Mouse (Mus musculus): ENCODE data around the gene Ctrl.

Gene Ctrl

DNA sequence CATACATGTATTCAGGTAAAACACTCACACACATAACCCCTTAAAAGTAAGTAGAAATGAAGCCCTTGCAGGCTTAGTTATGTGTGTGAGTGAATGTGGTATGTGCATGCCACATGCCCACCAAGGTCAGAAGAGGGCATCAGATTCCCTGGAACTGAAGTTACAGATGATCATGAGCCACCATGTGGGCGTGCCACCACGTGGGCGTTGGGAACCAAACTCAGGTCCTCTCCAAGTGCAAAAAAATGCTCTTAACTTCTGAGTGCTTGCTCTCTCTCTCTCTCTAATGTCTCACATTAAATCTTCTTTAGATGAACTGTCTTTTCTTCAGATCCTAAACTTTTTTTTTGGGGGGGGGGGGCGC lies 4.6 kb upstream of the Ctrl start, which contains the start of gene Psmb10:
Psmb10 (minus strand) TSS at position 139 of the 364 bp plus-strand sequence.
- DNase-seq (ENCODE audit: extremely low spot score, low read depth, low spot score), result no peak

DNA sequence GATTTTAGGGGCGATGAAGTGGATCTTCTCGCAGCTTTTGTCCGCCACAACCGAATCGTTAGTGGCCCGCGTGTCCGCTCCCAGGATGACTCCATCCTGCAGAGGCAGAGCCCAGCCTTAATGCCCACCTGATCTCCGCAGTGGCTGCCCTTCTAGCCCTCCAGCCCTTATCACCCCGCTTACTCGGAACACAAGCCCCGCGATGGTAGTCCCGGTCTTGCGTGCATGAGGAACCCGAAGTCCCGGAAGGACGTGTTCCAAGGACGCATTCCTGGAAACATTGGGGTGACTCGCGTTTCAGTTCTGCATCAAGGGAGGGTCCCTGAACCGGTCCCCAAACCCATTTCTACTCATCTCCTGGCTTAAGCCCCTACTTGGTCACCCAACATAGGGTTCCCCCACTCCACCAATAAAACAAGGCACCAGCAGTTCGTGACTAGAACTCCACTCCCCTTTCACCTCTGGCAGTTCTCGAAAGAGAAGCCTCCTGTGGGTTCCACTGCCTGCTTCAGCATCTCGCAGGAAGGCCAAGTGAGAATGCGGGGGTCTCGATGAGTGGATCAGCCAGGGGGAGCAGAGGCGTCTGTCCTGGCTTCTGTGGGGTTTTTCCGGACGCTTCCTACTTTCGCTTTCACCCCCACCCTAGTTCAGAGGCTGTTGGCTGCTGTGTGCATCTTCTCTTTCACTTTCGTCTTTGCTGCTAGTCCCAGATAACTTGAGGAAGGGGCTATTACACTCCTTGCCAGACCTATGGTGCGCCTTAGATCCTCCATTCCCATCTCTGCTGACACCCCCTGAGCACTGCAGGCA lies 4.0 kb upstream of the Ctrl start:
- DNase-seq (ENCODE audit: extremely low spot score, low read depth, low spot score), result no peak

DNA sequence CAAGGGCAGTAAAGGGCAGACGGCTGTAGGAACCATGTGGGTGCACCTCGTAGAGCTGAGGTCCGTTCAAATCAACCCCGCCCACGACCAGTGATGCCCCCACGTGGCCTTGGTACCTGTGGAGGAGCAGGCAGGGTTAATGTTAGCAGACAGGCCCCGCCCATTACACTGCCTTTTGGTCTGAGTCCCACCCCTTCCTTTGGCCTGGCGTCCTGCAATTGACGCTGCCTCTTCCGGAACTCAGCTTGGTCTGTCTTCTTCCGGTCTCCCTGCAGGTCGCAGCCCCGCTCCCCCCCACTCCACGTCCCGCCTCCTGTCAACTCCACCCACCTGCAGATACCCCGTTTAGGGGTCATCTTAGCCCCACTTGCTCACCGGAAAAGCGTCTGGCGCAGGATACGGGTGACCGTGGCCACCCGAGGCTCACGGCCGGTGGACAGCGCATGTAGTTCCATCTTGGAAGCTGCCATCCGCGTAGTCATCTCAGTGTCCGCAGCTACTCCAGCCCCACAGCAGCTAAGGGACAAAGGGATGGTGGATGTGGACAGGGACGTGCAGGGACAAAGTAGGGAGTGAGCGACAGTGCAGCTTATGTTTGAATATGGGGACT lies 3.3 kb upstream of the Ctrl start:
- DNase-seq (ENCODE audit: extremely low spot score, low read depth, low spot score), result peak; percentile 47

DNA sequence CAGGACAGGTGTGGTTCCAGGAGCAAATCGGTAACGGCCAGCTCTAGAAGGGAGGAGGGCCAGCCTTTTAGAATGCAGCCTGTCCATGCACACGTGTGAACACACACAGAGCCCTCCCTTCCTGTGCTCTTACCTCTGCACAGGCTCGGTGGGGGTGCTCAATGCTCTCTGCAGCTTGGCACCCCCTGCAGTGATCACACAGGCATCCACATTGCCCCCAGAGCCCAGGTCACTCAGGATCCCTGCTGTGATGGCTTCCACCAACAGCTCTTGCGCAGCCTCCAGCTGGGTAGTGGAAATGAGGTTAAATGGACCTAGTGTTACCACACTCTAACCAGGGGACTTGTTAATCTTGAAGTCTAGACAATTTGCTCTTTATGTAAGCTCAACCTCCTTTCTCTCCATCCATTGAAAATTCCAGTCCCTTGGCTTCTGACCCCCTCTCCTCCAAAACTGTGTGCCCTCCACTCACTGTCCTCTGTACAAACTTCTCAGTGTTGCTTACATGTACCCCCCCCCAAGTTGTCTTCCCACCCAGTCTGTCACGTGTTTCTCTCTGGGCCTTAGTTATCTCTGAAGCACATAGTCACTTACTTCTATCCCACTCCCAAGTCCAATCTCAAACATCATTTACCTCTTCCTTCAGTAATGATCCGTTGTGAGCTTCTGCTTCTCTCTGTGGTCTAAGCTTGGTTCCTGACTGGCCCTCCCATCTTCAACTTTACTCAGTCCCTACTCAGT lies 2.4 kb upstream of the Ctrl start:
- no peak for DNase-seq (ENCODE audit: extremely low spot score, low read depth, low spot score)

DNA sequence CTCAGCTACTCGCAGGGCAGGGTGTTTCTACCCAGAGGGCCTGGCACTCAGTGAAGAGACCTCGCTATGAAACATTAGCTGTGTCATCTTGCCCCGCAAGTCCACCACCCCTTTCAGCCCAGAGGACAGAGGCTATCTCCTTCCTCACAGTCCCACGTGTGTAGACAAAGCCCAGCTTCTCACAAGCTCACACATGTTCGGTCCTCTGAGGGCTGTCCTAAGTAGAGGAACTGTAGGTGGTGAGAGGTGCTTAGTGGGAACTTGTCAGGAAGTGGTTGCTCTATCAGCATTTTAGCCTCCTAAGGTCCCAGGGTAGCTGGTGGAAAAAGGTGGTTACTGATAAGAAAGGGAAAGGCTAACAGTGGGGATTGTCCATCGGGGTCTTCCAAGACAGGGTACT lies 1.4 kb upstream of the Ctrl start:
- no peak for DNase-seq (ENCODE audit: extremely low spot score, low read depth, low spot score)

DNA sequence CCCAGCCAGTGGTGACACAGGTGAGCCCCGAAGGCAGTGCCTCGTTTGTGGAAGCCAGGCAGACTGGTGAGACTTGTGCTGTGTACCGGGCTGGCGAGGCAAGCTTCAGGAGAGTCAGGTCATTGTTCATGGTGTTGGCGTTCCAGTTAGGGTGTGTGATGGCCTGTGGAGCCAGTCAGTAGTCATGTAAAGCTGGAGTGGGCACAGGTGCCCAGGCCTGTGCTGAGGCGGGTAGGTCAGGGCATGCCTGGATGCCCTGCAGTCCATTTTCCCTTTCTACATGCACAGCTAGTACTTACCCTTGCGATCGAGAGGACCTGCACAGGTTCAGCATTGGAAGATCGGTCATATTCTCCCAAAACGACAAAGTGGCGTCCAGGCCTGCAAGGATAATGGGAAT lies 1.1 kb downstream of the Ctrl start:
- DNase-seq (ENCODE audit: extremely low spot score, low read depth, low spot score), result no peak

DNA sequence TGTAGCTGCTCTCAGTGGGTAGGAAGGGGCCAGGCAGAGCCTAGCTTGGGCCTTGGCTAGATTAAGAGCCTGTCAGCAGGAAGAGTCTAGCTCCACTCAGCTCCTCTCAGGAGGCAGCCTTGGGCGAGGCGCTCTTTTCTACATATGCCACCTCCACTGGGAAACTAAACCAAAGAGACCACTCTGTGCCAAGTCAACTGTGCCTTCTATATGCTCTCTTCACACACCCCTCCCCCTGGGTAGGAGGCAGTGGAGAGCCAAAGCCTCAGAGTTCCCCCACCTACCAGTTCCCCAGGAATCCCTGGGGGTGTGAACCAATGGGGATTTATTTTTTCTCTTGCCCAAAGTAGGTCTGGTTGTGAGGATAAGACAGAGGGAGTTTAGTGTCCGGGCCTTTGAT lies 2.4 kb downstream of the Ctrl start:
- DNase-seq (ENCODE audit: extremely low spot score, low read depth, low spot score), result no peak

DNA sequence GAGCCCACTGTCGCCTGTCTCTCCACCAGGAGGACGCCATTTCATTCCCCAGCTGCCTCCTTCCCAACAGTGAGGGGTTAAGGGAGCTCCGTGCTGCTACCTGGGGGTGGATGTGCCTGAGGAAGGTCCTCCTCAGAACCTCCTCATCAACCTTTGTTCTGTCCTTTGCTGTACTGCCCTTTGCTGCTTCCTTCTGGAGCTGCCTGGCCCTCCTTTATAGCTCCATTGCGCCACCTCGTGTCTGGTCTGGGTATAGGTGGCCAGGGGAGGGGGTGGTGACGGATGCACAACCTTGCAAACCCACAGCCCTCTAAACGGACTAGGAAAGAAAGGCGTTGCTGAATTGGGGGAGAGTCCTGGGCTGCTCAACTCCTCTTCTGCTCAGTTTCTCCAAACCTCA lies 3.1 kb downstream of the Ctrl start:
- DNase-seq (ENCODE audit: extremely low spot score, low read depth, low spot score), result peak; percentile 54

DNA sequence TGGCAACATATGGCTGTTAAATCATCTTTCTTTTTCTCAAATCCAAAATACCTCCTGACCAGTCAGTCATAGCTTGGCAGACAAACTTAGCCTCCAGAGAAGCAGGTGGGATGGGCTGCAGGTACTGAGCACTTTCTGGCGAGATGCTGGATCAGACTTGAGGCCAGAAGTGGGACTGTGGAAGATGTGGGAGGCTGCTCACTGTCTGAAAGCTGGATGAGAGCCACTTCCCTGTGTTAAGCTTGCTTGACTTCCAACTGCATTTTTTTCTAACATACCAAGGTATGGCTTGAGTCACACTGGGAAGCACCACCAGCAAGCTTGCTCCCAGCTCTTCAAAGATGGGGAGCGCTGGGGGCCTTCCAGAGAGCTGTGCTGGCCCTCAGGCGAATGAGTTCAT lies 8.5 kb downstream of the Ctrl start:
- no peak for DNase-seq (ENCODE audit: extremely low spot score, low read depth, low spot score)

DNA sequence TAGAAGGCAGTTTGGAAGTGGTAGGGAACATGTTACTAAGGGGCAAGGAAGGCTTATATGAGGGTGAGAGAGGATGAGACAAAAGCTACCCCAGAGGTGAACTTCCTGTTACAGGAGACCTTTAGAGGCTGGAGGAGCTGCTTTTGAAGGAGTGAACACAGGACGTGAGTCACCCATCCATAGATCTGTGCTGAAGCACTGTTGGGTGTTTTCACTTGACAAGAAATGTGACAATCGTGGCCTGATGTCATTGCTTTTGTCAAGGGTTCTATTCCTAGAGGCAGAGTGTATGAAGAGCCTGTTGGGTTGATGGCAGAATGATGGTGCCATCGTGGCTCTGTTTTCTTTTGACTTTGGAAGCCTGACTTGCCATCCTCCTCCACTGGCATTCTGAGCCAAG lies 14.3 kb downstream of the Ctrl start:
- no peak for DNase-seq (ENCODE audit: extremely low spot score, low read depth, low spot score)

DNA sequence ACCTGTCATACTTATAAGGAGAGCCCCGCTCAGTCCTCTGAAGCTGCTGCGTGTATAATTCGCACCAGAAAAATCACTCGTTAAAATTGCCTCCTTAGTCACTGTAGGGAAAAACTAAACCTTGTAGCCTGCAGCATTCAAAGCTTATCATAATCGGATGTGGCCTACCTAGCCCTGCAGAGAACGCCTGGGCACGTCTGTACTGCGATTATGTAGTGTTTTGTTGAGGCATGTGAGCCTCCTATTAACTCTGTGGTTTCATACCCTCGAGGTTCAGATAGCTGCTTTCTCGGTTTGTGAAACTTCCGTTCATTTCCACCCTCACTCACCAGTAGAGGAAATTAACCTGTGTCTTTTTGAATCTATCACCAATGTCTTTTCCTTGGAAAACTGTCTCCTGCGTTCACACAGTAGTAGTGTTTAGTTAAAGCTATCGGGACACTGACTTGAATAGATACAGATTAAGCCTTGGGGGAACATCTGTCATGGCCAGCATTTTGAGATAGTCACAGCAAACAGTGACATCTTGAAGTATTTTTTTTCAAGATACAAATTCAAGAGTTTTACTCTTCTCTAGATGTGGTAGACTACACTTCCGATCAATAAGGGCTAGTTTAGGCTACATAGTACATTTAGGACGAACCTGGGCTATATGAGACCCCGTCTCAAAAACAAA lies 32.6 kb downstream of the Ctrl start:
- no peak for DNase-seq (ENCODE audit: extremely low spot score, low read depth, low spot score)

DNA sequence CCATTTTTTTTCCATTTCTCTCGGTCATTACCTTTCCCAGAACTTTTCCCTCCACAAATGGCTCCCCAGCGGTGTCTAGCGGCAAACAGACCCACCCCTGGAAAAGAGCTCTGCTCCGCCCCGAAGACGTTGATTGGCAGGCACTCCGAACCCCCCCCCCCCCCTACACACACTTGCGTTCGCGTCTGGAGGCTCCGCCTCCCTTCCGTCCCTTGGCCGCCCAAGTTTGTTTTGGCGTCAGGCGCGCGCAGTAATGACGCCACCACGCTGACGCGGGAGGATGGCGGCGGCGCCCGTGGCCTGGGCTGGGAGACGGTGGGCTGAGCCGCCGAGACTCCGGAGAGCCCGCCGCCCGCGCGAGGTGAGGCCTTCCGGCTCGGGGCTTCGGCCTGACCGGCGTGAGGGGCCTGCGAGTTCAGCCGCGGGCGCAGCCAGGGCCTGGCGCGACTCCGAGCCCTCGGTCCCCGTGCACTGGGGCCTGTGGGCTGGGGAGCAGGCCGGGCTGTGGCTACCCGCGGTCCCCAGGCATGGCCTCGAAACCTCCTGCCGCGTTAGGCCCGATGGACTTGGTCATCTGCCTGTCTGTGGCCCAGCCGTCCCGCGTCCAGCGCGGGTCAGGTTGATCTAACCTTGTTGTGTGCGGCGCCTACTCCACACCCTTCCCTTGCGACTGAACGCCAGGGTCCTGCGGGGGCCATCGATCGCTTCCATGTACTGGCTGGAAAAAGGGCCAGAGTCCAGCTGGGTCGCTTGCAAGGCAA lies 33.3 kb downstream of the Ctrl start, which contains the start of gene Pskh1:
Pskh1 (plus strand) TSS at position 262 of the 761 bp plus-strand sequence.
- DNase-seq (ENCODE audit: extremely low spot score, low read depth, low spot score), result peak; percentile 77

DNA sequence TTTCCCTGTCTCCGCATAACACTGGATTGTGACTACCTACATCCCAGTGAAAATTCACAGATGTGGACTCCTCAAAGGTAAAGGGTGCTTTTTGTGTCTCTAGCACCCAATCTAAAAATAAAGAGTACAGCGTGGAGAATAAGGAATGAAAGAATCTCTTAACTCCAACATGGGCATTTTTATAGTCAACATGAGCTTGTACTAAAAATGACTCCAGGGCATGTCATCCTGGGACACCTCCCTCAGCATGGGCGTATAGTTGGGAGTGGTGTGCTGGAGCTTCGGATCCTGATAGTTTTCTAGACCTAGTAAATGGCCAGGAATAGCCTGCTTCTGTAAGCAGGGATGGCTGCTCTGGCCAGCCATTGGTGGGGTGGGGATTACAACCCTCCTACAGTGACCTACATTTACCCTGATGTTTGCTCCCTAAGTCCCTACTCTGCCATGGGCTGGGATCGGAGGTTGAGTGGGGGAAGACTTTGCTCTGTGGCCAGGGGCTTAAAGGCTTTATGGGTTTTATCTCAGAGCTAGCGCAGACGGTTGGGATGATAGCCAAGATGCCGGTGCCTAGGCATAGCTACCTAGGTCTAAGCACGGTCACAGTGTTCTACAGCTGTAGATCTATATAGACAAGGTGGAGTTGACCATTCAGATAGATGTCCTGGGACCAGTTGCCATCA lies 35.7 kb downstream of the Ctrl start:
- DNase-seq (ENCODE audit: extremely low spot score, low read depth, low spot score), result no peak

DNA sequence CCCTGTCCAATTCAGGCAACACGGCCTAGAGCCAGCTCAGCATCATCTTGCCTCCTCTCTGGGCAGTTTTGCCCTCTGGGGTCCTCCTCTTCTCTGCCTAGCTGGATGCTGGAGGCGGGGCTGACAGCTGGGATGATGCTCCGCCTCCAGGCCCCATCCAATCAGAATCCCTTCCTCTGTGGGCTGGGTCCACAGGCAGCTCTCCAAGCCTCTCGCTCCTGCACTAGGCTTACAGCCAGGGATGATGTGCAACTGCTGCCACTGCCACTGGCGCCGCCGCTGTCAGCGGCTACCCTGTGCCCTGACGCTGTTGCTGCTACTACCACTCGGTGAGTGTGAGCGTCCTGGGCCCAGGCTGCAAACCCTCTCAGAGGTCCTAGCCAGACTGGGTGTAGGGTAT lies 40.3 kb downstream of the Ctrl start, which contains the start of gene Nrn1l:
Nrn1l (plus strand) TSS at position 229 of the 400 bp plus-strand sequence.
- DNase-seq (ENCODE audit: extremely low spot score, low read depth, low spot score), result peak; percentile 39

DNA sequence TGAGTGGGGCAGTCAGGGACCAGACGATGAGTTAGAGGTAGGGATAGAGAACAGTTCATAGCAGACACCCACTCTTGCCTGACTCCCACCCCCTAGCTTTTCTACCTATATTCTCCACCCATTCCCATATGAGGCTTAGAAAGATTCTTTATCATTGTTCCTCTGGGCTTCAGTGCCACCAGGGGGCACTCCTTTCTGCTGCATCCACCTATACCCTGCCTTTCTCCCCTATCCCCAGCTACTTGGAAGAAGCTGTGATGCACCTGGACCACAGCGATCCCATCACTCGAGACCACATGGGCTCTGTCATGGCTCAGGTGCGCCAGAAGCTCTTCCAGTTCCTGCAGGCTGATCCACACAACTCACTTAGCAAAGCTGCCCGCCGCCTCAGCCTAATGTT lies 41.2 kb downstream of the Ctrl start:
- DNase-seq (ENCODE audit: extremely low spot score, low read depth, low spot score), result no peak

DNA sequence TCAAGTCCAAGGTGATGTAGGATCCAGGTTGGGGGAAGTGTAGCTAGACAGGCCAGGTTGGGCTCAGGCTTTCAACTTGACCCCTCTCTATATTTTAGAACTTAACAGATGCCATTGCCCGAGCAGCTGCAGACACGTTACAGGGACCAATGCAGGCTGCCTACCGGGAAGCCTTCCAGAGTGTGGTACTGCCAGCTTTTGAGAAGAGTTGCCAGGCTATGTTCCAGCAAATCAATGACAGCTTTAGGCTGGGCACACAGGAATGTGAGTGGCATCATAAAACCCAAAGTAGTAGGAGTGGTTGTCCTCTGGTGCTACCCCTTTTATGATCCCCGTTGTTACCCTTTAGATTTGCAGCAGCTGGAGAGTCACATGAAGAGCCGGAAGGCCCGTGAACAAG lies 42.8 kb downstream of the Ctrl start:
- no peak for DNase-seq (ENCODE audit: extremely low spot score, low read depth, low spot score)

DNA sequence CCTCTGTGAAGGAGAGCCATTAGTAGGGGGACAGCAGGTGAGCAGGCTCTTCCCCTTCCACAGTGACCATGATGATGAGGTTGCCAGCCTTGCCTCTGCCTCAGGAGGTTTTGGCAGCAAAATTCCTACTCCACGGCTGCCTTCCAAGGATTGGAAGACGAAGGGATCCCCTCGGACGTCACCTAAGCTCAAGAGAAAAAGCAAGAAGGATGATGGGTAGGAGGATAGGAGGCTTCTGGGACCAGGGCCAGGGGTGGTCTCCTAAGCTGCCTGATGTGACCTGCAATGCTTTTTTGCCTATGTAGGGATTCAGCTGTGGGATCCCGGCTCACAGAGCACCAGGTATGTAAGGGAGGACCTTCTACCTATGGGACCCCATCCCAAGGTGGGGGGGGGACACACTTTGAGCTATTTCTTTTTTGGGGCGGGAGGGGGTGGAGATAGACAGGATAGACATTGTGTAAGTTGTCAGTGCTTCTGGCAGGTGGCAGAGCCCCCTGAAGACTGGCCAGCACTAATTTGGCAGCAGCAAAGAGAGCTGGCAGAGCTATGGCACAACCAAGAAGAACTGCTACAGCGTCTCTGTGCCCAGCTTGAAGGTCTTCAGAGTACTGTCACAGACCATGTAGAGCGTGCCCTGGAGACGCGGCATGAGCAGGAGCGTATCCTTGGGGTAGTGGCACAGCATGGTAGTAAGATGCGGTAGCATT lies 43.8 kb downstream of the Ctrl start:
- no peak for DNase-seq (ENCODE audit: extremely low spot score, low read depth, low spot score)

All from hindlimb bud, embryonic 11.5 days (tissue).